Mouse (Mus musculus) midbrain, embryonic 10.5 days (tissue): ENCODE measurements around the gene Scd2. TPM values are rescaled to one million over a fixed set of nuclear protein-coding genes. Genes with fewer than 3 reads are reported as not detected.

Source experiments
- DNase-seq: peaks from one replicate; pipeline ENCODE4 v3.0.0-alpha.2; 2017; ENCODE audit warnings: low spot score
- H3K27ac ChIP-seq: fragments of 300-500 bp; sonication (generic); replicated peaks from 2 replicates; pipeline ENCODE4 v1.5.1; 2016; ENCODE audit warnings: mild to moderate bottlenecking
- H3K27me3 ChIP-seq: fragments of 300-500 bp; sonication (generic); 2 replicates; pipeline ENCODE4 v1.6.1; 2016; ENCODE audit warnings: low read depth, mild to moderate bottlenecking; ENCODE audit not compliant: poor library complexity, severe bottlenecking
- H3K36me3 ChIP-seq: fragments of 300-500 bp; sonication (generic); 2 replicates; pipeline ENCODE4 v1.6.1; 2016; ENCODE audit warnings: mild to moderate bottlenecking, moderate library complexity
- H3K4me1 ChIP-seq: fragments of 300-500 bp; sonication (generic); 2 replicates; pipeline ENCODE4 v1.6.1; 2016
- H3K4me3 ChIP-seq: fragments of 300-500 bp; sonication (generic); 2 replicates; pipeline ENCODE4 v1.5.1; 2016; ENCODE audit warnings: mild to moderate bottlenecking, moderate library complexity
- H3K9me3 ChIP-seq: fragments of 300-500 bp; sonication (generic); replicated peaks from 2 replicates; pipeline ENCODE4 v1.6.1; 2016; ENCODE audit warnings: mild to moderate bottlenecking
- WGBS: fragments of 180-500 bp; shearing (Covaris S2); methylation state at CpG from one replicate; pipeline ENCODE4 v1.1.7; 2016; 5-methylcytosine and 5-hydroxymethylcytosine counted together
- polyA plus RNA-seq: library from polyadenylated mRNA; unstranded; fragments of >200 nt; fragmentation: Nextera tagmentation; extraction: Ambion mirVana; gene quantifications from 2 replicates; pipeline ENCODE4 v1.2.1, GENCODE M21; 2016

Scd2 gene
- polyA plus RNA-seq, 1 experiment from 2014 or later, result 326 TPM

DNA sequence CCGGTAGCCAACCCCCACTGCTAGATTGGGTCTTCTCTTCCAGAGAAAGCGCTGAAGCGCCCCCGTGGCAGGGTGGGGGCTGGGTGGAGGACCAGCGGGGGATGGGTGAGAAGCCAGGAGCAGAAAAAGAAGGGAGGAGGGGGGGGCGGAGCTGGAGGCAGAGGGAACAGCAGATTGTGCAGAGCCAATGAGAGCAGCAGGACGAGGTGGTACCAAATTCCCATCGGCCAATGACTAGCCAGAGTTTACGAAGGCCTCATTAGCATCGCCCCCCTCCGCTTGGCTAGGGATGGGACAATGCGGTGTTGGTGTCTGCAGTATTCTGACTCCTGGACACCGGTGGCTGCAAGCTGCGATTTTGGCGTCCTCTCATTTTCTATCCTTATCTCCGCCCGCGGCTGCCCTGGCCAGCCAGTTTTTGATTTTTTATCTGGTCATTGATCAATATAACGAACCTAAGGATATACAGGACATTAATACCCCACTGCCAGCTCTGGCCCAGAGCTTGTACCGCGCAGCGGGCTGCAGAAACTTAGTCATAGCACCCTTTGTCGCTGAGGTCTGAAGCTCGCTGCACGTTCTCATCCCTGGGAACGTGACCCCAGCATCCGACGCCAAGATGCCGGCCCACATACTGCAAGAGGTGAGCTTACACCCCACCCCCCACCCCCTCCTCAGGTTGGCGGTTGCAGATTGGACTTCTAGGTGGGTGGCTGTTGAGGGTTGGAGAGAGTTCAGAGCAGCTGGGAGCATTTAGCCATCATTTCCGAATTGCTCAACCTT, 486 bp downstream of the Scd2 start:
- peak; percentile 98 for DNase-seq
- H3K36me3 ChIP-seq, result peaks cover 43% of the 10 kb centered on the region
- no peaks in the 10 kb centered on the region for H3K9me3 ChIP-seq
- H3K27ac ChIP-seq, result peak overlapping the region; percentile 98
- no peaks in the 10 kb centered on the region for H3K27me3 ChIP-seq
- WGBS, result under 1% methylated on average over 31 of the region's 31 CpGs
- H3K4me3 ChIP-seq, result peak overlapping the region; percentile 86
- peaks cover 70% of the 10 kb centered on the region for H3K4me1 ChIP-seq

DNA sequence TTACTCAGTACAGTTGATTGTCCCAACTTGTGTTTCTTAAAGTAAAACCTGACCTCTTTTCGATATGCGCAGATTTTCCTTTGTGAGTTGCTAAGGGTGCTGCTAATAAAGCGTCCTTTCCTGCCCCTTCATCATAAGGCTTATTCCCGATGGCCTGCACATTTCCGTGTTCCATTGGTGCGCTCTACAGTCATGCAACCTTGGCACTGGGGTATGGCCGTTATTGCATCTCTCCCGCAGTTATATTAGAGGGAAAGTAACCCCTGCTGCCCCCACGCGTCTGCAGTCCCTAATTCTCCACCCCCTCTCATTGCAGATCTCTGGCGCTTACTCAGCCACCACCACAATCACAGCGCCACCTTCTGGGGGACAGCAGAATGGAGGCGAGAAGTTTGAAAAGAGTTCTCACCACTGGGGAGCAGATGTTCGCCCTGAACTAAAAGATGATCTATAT, 1.1 kb downstream of the Scd2 start:
- Histone ChIP-seq H3K9me3 (no peaks in the 10 kb centered on the region), H3K4me1 (peaks cover 76% of the 10 kb centered on the region), H3K27me3 (no peaks in the 10 kb centered on the region), H3K4me3 (peak overlapping the region; percentile 86), H3K27ac (peak overlapping the region; percentile 98), H3K36me3 (peaks cover 49% of the 10 kb centered on the region)
- DNase-seq, result peak; percentile 88
- 0% methylated on average over 14 of the region's 14 CpGs for WGBS

DNA sequence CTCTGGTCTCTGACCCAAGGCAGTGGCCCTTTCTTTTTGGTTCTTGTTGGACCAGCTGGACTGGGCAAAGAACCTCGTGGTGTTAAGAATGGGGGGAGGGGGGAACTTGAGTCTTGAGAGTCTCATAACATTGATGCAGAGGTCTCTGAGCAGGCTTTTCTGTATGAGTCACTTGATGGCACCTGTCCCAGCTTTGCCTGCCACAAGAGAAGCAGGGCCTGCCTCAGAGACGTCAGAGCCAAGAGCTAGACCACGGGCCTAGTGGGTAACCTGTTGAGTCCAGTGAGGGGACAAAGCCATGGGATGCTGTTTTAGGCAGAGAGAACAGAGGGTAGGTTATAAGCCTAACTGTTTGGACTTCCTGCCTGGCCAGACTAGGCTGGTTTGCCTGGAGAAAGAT, 1.8 kb downstream of the Scd2 start:
- Histone ChIP-seq H3K4me1 (peaks cover 78% of the 10 kb centered on the region), H3K36me3 (peaks cover 56% of the 10 kb centered on the region), H3K27ac (peak overlapping the region; percentile 98), H3K27me3 (no peaks in the 10 kb centered on the region), H3K9me3 (no peaks in the 10 kb centered on the region), H3K4me3 (peak overlapping the region; percentile 86)
- no peak for DNase-seq
- 22% methylated on average over 3 of the region's 3 CpGs for WGBS

DNA sequence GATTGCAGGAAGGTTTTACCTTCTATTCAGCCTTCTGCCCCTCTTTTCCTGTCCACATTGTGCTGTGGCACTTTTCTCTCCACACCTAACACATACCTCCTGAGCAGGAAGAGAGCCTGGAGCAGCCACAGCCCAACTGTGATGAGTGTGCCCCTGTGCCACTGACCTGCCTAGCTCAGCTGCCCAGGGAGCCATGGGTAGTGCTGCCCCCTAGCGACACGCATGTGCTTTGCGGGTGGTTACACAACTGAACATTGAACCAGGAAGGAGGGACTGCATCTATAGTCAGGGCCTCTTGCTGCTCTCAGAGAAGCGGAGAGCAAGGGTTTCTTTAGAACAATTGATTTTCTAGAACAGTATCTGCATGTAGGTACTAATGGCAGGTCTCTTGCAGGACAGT, 2.3 kb downstream of the Scd2 start:
- DNase-seq, result peak; percentile 83
- H3K4me3 ChIP-seq, result peak overlapping the region; percentile 86
- H3K27me3 ChIP-seq, result no peaks in the 10 kb centered on the region
- peaks cover 83% of the 10 kb centered on the region for H3K4me1 ChIP-seq
- peaks cover 61% of the 10 kb centered on the region for H3K36me3 ChIP-seq
- peak overlapping the region; percentile 98 for H3K27ac ChIP-seq
- no peaks in the 10 kb centered on the region for H3K9me3 ChIP-seq
- 8% methylated on average over 4 of the region's 4 CpGs for WGBS

DNA sequence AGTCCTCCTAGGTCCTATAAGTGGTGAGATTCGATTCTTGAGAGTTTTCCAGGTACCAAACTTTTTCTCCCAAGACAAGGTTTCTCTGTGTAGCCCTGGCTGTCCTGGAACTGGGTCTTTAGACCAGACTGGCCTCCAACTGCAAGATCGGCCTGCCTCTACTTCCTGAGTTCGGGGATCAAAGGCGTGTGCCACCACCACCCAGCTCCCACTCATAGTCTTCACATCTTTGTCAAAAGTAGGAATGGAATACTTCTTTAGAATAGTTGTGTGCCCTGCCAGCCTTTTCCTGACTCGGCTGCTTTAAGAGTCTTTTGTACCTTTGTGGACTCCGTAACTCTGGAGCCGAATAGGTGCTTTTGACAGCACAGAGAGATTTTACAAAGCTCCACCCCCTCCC, 2.7 kb downstream of the Scd2 start:
- 58% methylated on average over 7 of the region's 7 CpGs for WGBS
- no peaks in the 10 kb centered on the region for H3K9me3 ChIP-seq
- no peak for DNase-seq
- H3K27ac ChIP-seq, result peak overlapping the region; percentile 98; the same call in 1 of the 2 replicates
- peaks cover 86% of the 10 kb centered on the region for H3K4me1 ChIP-seq
- peak overlapping the region; percentile 86 for H3K4me3 ChIP-seq
- H3K36me3 ChIP-seq, result peaks cover 65% of the 10 kb centered on the region
- no peaks in the 10 kb centered on the region for H3K27me3 ChIP-seq

DNA sequence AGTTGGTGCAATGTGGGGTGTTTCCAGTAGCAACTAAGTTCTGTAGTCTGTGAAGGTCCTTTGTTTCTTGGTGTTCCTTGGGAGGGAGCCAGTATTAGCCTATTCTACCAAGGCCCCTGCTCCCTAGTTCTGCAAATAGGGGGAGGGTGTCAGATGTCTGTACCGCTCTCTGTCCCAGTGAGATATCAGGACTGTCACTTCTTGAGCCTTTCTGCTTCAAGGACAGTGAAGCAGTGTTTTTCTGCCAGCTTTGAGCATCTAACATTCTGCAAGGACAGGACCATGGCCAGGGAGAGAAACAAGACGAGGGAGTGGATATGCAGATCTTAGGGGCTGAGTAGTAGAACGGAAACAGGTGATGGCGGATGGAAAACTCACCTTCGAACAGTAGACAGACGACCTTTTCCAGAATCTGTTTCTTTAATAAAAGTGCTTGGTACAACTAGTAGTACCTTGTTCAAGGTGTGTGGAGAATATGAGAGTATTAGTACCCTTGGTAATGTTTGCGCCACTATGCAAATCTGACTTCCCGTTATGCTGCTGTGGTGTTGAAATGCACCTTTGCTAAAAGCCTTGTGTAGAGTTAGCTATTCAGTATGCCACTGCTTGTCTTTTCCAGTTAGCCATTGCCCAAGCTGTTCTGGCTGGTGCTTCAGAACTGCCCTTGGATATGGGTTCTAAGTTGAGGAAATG, 3.7 kb downstream of the Scd2 start:
- Histone ChIP-seq H3K27me3 (no peaks in the 10 kb centered on the region), H3K4me1 (peaks cover 77% of the 10 kb centered on the region), H3K36me3 (peaks cover 75% of the 10 kb centered on the region), H3K4me3 (peak overlapping the region; percentile 86), H3K9me3 (no peaks in the 10 kb centered on the region), H3K27ac (peak overlapping the region; percentile 46; the same call in 1 of the 2 replicates)
- no peak for DNase-seq
- WGBS, result 86% methylated on average over 8 of the region's 8 CpGs

DNA sequence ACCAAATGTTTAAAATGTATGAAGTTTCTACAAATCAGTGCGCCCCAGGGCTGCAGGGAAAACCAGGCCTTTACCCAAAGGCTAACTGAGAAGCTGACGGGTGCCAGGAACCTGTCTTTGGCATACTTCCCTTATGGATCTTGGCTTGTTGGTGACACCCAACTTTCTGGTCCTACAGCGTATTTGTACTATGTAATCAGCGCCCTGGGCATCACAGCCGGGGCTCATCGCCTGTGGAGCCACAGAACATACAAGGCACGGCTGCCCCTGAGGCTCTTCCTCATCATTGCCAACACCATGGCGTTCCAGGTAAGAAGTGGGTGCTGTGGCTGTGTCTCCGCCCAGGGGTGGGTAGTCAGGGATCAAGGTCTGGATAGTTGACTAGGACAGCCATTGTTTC, 4.4 kb downstream of the Scd2 start:
- WGBS, result 91% methylated on average over 9 of the region's 9 CpGs
- Histone ChIP-seq H3K27ac (no peak overlapping the region), H3K36me3 (peaks cover 81% of the 10 kb centered on the region), H3K4me1 (peaks cover 71% of the 10 kb centered on the region), H3K4me3 (peak overlapping the region; percentile 86), H3K9me3 (no peaks in the 10 kb centered on the region), H3K27me3 (no peaks in the 10 kb centered on the region)
- DNase-seq, result no peak

DNA sequence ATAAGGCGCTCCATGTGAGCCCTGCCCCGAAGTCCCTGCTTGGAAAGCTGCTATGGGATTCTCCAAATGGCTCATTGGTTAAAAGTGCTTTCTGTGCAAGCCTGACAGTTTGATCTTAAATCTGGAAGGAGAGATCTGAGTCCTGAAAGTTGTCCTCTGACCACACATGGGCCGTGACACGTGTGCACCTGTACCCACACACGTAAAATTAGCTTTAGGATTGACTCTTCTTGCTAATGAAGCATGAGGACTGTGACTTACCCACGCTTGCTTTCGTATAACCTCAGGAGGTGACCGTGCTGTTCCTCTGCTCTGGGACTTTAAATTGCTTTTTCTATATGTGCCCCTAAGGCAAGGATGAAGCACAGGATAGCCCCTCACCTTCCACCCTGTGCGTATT, 5.6 kb downstream of the Scd2 start:
- Histone ChIP-seq H3K9me3 (no peaks in the 10 kb centered on the region), H3K27ac (no peak overlapping the region), H3K4me3 (peak overlapping the region; percentile 86), H3K4me1 (peaks cover 62% of the 10 kb centered on the region), H3K36me3 (peaks cover 93% of the 10 kb centered on the region), H3K27me3 (no peaks in the 10 kb centered on the region)
- 93% methylated on average over 9 of the region's 9 CpGs for WGBS
- DNase-seq, result no peak

DNA sequence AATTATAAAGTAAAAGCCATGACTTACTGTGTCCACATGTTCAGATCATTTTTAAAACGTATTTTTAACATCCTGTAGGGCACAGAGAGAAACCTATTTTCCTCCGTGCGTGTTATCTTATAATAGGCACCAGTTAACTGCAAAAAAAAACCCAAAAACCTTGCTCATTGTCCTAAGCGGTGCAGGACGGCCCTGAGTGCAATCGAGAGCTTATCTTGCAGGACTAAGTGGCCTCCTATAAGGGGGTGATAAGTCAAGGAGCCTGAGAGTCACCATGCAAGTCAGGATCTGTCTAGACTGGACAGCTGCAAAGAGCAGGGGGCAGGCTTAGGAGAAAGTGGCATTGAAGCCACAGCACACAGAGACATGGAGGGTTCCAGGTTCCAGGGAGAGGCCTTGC, 6.4 kb downstream of the Scd2 start:
- Histone ChIP-seq H3K36me3 (peaks cover 99% of the 10 kb centered on the region), H3K27me3 (no peaks in the 10 kb centered on the region), H3K27ac (no peak overlapping the region), H3K4me3 (peak overlapping the region; percentile 23; the same call in 1 of the 2 replicates), H3K4me1 (peaks cover 62% of the 10 kb centered on the region), H3K9me3 (no peaks in the 10 kb centered on the region)
- no peak for DNase-seq
- 90% methylated on average over 6 of the region's 6 CpGs for WGBS

DNA sequence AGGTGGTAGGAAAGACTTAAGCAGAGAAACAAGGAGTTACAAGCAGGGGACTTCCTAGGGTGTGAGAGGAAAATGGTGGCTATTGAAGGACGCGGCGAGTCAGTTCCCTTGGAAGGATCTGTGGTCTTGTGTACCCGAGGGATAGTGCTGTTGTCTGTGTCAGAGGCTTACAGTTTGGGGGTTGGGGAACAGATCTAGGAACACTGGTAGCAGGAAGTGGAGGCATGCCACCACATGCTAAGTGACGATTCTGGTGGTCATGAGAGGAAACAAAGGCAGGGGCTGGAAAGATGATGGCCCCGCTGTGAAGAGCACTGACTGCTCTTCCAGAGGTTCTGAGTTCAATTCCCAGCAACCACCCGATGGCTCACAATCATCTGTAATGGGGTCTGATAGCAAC, 7.0 kb downstream of the Scd2 start:
- DNase-seq, result no peak
- Histone ChIP-seq H3K27me3 (no peaks in the 10 kb centered on the region), H3K36me3 (peaks cover 99% of the 10 kb centered on the region), H3K9me3 (no peaks in the 10 kb centered on the region), H3K4me3 (peak overlapping the region; percentile 23; the same call in 1 of the 2 replicates), H3K4me1 (peaks cover 62% of the 10 kb centered on the region), H3K27ac (no peak overlapping the region)
- 89% methylated on average over 7 of the region's 7 CpGs for WGBS

DNA sequence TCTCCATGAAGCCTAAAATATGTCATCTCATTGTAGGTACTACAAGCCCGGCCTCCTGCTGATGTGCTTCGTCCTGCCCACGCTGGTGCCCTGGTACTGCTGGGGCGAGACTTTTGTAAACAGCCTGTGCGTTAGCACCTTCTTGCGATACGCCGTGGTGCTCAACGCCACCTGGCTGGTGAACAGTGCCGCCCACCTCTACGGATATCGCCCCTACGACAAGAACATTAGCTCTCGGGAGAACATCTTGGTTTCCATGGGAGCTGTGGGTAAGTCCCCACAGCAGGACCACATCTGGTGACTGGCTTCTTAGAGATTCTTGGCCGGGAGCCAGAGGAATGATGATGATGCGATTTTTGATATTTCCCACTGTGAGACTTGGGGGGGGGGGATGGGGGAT, 7.7 kb downstream of the Scd2 start:
- 94% methylated on average over 16 of the region's 16 CpGs for whole genome bisulfite sequencing
- DNase-seq, result no peak
- Histone ChIP-seq H3K36me3 (peaks cover 99% of the 10 kb centered on the region), H3K4me3 (no peak overlapping the region; the same call in 1 of the 2 replicates), H3K9me3 (no peaks in the 10 kb centered on the region), H3K27ac (no peak overlapping the region), H3K4me1 (peaks cover 56% of the 10 kb centered on the region), H3K27me3 (no peaks in the 10 kb centered on the region)

DNA sequence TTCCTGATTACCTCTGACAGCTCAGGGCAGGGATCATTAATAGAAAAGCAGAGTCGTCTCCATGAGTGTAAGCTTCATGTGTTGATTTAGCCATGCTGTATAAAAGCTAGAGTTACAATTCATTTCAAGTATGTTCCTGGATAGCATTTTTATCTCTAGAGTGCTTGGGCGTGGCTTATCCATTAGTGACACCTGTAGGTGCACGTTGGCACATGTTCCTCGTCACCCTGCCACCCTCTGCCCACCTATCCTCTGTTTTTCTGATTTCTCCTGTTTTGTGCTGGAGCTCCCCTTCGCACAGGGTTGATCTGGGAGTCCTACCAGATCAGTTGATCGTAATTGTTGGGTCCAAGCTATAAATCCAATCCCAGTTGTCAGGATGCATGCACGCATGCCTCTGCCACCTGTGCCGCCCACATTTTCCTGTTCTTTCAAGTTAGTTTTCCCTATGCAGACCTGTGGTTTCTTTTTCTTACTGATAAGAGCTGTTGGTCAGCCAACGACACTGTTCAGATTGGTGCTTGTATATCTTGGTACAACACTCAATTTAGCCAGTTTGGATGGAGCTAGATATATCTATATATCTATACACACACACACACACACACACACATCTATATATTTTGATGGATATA, 8.3 kb downstream of the Scd2 start:
- no peak for DNase-seq
- WGBS, result 93% methylated on average over 9 of the region's 9 CpGs
- Histone ChIP-seq H3K36me3 (peaks cover 99% of the 10 kb centered on the region), H3K27ac (no peak overlapping the region), H3K9me3 (no peaks in the 10 kb centered on the region), H3K27me3 (no peaks in the 10 kb centered on the region), H3K4me1 (peaks cover 50% of the 10 kb centered on the region), H3K4me3 (no peak overlapping the region)
